Mouse (Mus musculus) adrenal gland, adult 8-10 months (tissue): ENCODE results near the gene Tbc1d9. TPM values are rescaled to one million over a fixed set of nuclear protein-coding genes. Genes with fewer than 3 reads are reported as not detected.

Experiments used
- total RNA-seq, 4 experiments: library from RNA; stranded (reverse); gene quantifications; 2 replicates each; pipeline ENCODE4 v1.2.4; 2022

Gene Tbc1d9
- total RNA-seq, 4 experiments from 2014 or later: 10.1 to 24.2 (median 16.8) TPM

Other genes with a start within 250 kb of the Tbc1d9 start
- gene Gm10645, start 818 bp downstream of the Tbc1d9 start, total RNA-seq: 1 to 10 TPM in 1 of 4 experiments, under 1 TPM in 3; 0.38 to 1.6 (median 0.81) TPM
- 100 to 1,000 TPM in 3 of 4 experiments, 10 to 100 TPM in 1; 12.0 to 493 (median 342) TPM for gene Ucp1, start 125.0 kb downstream of the Tbc1d9 start, total RNA-seq
- gene Elmod2, start 167.1 kb downstream of the Tbc1d9 start, total RNA-seq: 10 to 100 TPM; 17.3 to 19.0 (median 18.3) TPM
- gene Mgat4d, start 183.1 kb downstream of the Tbc1d9 start, total RNA-seq: not detected
- under 1 TPM in 2 of 4 experiments, not detected in 2; 0.07 to 0.24 TPM for gene Clgn, start 224.5 kb downstream of the Tbc1d9 start, total RNA-seq